Mouse (Mus musculus): ENCODE results near the gene Tiam1. TPM values are rescaled to one million over a fixed set of nuclear protein-coding genes. Genes with fewer than 3 reads are reported as not detected.

Gene Tiam1
- total RNA-seq, 2 experiments from 2014 or later, result 14.5 to 15.5 TPM

DNA sequence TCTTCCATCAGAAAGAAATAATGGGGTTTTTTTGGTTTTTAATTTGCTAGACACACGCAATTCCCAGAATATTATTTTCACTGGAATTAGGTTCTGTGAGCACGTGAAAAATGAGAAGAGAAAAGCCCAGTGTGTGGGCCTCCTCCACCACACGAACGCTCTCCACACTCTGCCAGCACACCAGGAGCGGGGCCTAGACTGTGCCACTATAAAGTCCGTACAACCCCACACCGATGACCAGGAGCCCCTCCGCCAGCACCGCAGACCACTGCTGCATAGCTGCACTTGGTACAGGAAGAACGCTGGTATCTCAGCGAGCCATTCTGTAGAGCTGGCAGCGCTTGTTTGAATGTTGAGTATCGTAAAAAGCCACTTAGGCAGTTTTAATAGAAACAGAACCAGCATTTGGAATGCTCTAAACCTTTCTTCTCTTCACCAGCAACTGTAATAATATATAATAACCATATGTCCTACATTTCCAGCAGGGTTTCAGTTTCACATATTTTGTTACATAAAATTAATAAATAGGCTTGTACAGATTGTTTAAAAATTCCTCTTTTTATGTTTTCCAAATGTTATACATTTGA lies 136.1 kb downstream of the Tiam1 start:
- no peak for DNase-seq (ENCODE audit: low spot score in 2 of 2)

DNA sequence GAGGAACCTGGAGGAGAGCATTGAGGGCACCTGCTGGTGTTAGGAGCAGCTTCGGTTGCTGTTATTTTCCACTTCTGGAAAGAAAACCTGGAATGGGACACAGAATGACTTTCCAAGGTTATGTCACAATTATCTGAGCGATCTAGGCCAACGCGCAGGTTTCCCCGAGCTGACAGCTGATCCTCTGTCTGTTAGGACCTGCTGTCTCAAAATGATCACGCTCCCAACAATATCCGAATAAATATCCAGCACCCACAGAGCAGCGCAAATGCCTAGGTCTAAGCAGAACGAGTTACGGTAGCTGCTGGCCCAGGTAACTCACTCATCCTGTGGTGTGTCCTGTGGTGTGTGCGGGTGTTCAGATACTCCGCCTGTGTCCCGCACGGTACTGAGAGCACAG lies 140.0 kb downstream of the Tiam1 start:
- DNase-seq (ENCODE audit: low spot score in 2 of 2), result no peak

DNA sequence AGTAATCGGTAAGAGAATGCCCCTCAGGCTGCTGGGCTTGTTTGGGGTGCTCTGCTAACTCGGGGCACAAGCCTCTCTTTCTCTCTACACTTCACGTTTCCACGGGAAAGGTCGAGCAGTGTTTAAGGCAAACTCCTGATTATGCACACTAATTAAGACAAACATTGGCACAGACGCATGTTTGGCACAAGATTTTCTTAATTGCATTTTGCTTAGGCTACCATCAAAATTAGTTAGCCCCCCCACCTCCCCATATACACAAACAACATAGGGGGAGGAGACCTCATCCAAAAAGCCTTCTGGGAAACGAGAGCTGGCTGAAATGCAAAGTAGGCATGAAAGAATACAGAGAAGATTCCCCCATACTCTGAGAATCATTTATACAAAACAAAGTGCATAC lies 148.4 kb downstream of the Tiam1 start:
- no peak for DNase-seq (ENCODE audit: low spot score in 2 of 2)

DNA sequence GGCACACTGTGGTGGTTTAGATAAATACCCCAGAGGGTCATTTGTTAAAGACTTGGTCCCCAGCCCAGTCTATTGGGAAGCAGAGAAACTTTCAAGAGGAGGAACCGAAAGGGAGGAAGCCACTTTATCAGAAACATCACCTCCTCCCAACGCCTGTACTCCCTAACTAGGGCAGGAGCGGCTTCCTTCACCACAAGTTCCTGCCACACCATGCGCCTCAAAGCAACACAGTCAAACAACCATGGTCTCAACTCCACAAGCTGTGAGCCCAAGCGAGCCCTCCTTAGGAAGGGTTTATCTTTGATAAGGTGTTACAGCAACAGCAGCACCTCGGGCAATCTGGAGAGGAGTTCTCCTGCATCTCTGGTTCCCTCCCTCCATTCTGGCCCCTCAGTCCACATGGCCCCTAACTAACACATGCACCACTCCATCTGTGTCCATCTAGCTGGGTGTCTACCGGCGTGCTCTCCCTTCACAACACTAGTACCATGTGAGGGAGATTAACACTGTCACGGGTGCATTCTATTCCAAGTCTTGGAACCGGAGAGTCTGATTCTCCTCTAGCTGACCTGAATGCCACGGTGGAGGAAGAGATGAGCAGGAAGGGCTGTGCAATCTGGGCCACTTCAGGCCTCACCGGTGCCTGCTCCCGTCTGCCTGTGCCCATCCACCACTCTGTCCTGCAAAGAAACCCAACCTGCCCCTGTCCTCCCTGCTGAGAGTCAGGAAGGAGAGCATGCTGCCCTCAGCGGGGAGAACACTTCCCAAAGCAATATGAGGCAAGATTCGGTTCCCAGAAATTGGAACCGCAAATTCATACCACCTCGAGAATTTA lies 149.4 kb downstream of the Tiam1 start:
- DNase-seq (ENCODE audit: low spot score in 2 of 2), result no peak

DNA sequence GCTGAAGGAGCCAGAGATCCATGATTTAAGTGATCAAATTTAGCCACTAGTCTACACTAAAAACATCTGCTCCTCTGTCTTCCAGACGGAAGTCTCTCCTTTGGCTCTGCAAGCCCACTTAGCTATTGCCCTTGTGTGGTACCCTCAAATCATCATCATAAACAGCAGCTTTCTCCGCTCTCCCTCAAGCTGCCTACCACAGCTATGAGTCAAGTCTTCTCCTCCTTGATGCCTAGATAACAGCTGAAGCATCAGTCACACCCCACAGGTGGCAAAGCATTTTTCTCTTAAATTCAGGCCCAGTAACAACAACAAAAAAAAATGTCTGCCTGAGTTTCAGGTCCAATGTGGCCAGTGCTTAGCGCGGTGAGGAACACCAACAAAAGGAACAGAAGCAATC lies 150.1 kb downstream of the Tiam1 start:
- DNase-seq (ENCODE audit: low spot score in 2 of 2), result no peak

DNA sequence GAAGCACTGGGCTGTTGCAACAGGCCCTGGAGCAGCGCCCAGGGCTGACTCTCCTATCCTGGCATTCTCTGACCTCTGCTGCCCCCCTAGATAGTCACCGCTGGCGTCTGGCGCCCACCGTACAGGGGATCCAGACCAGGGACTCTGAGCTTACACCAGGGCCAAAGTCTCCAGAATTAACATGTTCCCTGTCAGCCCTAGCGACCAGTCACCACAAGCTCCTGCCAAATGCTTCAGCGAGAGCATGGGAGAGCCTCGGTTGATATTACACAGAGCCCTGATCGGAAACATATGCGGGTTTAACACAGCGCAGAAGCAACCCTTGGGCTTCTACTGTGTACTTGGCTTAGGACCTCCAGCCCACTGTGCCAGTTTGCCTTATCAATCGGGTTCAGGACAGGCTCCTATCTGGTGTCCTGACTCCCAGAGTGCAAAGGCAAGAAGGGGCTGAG lies 151.8 kb downstream of the Tiam1 start:
- peak in 1 of 2 experiments; percentile 33 for DNase-seq (ENCODE audit: low spot score in 2 of 2)

DNA sequence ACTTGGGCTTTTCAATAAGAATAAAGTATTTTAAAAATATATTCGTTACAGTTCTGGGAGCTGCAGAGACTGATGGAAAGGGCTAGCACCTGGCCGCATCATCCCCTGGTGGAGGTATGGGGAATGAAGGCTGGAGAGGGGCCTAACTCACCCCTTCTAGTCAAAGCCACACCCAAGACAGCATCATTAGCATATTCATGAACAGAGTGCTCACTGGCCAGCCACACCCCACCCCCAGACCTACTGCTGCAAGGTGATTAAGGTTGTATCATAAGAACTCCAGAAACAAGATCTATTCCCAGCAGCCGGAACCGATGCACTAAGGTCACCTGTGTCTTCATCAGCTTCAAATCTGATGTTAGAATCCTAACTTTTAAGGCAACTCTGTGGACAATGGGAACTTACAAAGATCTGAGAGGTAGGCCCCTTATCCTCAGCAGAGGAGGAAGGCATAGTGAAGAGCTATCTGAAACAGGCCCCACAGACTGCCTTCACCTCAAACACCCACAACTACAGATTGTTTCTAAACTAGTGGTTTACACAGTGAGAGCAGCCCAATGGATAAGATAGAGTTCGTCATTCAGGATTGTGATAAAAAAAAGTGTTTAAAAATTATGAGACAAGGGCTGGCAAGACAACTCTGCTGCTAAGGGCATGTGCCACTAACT lies 153.1 kb downstream of the Tiam1 start:
- DNase-seq (ENCODE audit: low spot score in 2 of 2), result no peak

DNA sequence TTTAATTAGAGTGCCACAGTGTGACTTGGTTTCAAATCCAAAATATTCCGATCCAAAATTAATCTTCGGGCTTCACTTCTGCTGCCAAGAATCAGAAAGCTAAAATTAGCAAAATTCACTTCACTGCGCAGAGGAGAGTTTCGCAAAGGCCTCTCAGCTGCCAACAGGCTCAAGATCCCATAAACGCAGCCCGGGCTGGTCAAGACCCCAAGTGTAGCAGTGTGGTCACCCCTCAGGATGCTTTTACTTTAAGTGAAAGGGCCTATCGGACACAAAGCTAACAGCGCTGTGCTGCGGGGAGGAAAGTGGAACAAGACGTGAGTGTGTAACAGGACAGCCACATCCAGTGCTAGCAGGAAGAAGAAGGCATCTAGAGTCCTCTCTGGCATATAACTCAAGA lies 153.8 kb downstream of the Tiam1 start:
- DNase-seq (ENCODE audit: low spot score in 2 of 2), result no peak

DNA sequence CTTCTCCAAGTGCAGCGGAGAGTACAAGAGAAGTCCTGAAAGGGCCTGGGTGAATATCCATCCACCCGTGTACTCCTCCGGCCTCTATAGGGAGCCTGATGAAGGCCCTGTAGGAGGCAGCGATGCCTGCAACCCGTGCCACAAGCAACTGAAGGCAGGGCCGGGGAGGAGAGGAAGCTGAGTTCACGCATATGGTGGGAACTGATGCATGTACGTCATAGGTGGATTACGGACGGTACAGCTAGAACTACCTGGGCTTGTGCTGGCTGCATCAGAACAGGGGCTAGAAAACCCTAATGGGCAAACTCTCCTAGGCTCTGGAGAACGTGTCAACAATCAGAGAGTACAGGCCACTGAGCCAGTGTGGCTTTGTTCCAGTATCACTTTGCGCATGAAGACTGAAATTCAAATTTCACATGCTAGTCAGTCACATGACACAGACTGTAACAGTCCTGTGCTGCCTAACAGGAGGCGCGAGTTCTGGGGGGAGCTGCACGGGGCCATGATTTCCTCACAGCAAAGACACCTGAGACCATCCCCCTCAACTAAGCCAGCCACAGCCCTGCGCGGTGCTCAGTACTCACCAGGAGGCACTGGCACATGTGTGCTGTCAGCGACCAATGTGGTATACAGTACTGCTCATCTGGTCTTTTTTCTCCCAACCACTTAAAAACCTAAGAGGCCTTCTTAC lies 156.8 kb downstream of the Tiam1 start:
- no peak for DNase-seq (ENCODE audit: low spot score in 2 of 2)

DNA sequence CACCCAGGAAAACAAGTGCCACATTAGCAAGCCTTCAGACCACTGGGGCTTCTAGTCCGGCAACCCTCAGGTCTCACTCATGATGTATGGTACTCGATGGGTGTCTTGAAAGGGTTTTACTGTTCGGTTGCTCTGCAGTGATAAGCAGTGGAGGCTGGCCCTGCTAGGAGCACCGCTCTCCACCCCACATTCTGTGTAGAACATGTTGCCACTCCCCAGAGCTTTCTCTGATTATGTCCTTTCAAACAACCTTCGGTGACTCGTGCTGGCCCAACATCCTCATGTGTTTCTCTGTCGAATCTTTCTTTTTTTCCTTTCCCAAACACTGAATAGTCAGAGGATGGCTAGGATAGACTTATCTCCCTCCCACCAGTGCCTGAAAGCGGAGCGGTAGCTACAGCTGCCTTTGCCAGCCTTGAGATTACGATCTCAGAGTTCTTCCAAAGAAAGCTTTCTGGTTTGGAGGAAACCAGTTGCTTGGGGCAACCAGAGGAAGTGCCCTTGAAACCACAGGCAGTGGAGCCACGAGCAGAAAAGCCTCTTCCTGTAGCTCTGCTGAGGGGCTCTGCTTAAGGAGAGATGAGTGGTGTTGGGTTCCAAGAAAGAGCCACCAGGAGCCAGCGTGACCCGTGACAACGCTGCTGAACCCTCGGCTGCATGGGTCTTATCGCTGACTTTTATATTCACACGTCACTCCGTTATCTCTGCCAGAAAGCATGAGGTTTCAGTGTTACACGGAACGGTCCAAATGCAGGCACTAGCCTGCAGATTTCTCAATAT lies 157.7 kb downstream of the Tiam1 start:
- DNase-seq (ENCODE audit: low spot score in 2 of 2), result no peak

DNA sequence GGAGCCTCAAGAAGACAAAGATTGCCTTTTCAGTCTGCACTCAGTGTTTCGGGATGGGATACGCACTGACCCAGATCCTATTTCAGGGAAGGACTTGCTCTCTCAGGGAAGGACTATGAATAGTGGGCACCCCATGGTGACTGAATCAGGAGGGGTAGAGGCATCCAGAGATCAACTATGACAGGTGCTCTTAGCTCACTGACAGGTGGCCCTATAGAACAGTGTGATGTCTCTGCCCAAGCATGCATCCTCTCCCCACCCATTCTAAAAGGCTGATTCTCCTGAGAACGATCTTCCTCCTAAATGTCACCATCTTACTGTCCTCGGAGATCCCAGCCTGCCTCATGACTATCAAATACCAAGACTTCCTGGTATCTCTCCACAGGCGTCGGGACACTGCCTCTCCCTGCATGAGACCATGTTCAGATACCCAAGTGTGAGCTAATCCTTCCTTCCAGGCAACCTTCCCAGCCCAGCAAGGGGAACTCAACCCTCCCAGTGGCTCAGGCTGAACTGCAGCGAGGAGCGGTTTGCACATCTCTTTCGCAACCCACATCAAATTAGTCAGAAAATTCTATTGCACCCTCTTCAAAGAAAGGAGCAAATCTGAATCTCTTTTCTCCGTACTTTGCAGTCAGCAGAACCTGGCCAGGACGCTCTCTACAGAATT lies 163.4 kb downstream of the Tiam1 start:
- no peak for DNase-seq (ENCODE audit: low spot score in 2 of 2)

DNA sequence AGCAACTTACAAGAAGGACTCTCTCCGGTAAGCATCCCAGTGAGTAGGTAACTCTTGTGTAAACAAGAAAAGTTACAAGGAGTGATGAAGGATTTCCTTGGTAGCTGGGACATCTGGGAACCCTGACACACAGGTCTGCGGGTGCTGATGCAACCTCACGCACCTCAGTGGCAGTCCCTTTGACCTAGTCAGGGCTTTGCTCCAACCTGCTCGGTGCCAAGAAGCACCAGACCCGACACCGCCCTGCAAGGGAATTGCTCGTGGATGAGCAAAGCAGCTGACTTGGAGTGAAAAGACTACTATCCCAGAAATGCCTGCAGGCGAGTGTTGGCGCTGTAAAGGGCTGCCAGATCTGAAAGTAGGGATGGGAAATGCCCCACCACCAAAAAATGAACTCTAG lies 168.1 kb downstream of the Tiam1 start:
- no peak for DNase-seq (ENCODE audit: low spot score in 2 of 2)

DNA sequence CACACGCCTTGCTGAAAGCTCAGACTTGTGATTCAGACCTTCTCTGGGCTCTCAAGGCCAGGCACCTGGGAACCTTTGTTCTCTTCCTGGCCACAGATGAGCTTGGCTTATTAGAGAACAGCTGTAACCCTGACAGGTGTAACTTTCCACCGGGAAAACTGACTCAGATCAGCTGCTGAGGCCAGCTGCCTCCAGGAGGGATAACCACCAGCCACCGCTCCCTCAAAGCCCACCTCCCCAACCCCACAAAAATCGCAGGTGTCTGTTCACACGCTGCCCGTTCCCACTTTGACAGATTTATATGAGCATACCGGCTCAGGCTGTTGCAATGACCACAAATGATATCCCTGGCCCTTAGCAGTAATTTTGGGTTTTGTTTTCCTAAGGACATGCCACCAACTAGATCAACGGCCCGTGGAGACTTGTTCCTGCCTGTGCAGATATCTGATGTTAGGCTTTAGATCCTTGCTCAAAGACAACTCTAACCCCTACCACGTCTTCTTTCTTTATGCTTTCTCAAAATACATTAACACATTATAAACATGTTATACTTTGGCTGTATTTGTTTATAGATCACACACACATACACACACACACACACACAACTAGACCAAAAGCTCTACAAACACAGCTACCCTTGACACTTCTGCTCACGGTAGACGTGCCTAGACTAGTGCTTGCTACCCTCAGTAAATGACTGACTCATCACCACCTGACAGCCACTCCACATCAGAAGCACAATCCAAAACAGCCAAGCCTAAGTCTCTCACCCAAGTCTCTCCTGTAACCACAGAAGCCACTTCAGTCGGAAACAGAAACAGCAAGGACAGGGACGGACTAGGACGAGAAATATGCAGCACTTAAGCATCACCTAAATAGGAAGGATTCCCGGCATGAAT lies 169.5 kb downstream of the Tiam1 start:
- no peak for DNase-seq (ENCODE audit: low spot score in 2 of 2)

DNA sequence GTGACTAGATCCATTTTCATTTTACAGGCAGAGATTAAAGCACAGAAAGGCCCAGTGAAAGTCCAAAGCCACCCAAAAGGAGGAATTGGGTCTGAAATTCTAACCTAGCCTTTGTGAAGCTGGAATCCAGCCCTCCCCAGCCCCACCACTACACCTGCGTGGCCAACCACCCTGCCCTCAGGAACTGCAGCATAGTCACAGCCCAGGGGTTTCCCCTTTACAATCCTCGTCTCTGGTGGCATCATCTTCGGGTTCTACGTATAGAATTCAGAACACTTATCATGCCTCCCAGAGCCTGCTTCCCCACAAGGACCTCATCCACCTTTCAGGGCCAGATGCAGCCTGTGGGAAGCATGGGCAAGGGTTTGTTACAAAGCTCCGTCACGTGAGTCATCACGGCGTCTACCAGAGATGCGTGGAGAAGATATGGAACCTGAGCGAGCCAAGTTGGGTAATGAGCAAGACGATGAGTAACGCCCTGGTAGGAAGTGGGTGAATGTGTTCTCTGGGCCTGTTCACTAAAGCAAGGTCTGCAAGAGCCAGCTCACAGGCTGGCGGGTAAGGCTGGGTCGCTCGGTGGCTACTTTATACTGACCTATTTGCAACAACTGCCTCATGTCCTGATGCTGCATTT lies 170.6 kb downstream of the Tiam1 start:
- DNase-seq (ENCODE audit: low spot score in 2 of 2), result no peak

DNA sequence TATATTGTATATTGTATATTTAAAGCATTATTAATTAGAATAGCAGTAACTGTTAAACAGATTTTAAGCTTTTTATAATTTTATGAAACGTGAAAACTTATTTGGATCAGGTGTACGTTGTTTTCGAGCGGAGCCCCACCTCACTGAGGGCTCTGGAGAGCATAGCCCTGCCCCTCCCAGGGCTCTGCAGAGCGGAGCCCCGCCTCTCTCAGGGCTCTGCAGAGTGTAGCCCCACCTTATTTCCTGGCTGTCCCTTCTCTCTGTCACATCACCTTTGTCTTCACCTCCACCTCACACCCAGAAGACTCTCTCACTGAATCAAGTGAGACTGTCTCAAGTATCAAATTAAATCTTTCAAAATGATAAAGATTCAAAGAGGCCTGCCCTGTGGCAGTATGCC lies 171.6 kb downstream of the Tiam1 start:
- DNase-seq (ENCODE audit: low spot score in 2 of 2), result no peak

DNA sequence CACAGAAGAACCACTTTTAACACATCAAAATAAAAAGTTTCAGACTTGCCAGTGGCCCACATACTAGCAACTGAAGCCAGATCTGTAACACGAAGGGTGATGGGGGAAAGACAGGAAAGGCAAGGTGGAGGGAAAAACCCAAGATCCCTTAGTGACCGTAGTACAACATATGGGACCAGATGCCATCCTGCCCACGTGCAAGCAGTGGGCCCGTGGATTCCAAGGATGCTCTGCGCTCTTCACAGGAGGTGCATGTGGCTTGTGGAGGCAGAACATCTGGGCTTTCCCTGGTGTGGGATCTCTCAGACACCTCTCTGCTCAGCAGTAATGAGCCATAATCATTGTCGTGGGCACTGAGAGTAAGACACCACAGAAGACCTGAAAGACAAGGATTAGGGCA lies 175.5 kb downstream of the Tiam1 start:
- DNase-seq (ENCODE audit: low spot score in 2 of 2), result no peak

DNA sequence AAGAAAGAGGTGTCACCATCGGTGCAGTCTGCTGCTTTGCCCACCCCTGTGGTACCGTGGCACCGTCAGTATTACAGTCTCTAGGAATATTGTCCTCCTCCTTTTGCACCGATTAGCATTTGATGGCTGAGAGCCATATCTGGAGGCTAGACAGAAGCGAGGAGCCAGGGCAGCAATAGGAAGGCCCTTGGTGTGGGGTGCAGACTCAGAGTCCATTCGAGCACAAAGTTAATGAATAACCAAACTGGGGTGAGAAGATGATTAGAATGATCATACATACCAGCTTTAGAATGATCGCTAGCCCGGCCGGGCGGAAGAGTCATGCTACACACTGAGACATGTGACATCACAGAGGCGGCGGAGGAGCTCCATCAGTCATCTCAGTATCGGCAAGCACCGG lies 180.7 kb downstream of the Tiam1 start:
- no peak for DNase-seq (ENCODE audit: low spot score in 2 of 2)

DNA sequence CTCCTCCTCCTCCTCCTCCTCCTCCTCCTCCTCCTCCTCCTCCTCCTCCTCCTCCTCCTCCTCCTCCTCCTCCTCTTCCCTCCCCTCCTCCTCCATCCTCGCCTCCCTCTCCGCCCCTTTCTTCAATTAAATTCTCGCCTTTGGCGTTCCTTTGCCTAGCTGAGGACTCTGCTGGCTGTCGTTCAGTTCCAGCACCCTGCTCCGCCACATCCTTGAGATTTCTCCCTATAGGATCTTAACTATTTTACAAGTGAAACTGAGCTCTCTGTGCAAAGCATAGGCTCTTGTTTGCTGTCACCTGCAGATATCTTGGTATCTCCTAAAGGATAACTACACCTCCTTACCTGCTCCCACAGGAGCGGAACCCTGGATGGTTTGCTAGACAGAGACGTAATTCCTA lies 182.7 kb downstream of the Tiam1 start:
- no peak for DNase-seq (ENCODE audit: low spot score in 2 of 2)
